Mouse (Mus musculus): ENCODE results near the gene Mydgf.

The Mydgf gene

DNA sequence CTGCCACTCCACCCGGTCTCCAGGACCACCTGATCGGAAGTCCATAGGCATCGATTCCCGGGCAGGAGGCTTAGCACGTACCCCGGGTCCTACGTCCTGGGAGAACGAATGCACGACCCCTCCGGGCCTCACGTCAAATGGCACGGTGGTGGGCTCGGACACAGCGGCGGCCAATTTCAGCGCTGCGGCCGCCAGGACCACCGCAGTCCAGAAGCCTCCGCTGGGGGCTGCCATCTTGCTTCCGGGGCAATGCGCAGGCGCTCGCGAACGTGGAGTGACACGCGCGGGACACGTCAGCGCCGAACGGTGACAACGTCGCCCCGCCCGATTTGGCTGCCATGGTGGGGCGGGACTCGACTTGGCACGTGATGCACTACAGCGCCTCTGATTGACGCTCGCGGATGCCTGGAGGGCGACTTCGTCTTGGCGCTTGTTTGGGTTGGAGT is at the start of gene Mydgf:
Gene Mydgf, minus strand, starts transcription at position 263 of the 446 bp plus-strand sequence.
- DNase-seq (ENCODE audit: low read depth, low spot score) = peak; percentile 88

DNA sequence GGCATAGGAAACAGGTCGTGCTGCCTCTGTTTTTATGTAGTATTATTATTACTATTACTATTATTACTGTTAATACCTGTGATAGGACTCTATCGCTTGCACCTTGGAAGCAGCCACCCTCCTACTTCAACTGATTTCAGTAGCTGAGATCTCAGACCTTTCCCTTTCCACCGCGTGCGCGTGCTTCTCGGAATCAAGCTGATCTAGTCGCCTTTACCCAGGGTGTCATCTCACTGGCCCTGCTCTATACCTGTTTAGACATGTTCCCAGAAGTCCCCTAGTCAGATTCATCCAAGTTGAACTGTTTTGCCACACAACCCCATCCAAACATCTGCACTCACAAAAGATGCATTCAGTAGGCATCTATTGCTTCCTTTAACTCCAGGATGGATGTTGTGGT is 49.7 kb upstream of the Mydgf start:
- no peak for DNase-seq (ENCODE audit: low read depth, low spot score)

DNA sequence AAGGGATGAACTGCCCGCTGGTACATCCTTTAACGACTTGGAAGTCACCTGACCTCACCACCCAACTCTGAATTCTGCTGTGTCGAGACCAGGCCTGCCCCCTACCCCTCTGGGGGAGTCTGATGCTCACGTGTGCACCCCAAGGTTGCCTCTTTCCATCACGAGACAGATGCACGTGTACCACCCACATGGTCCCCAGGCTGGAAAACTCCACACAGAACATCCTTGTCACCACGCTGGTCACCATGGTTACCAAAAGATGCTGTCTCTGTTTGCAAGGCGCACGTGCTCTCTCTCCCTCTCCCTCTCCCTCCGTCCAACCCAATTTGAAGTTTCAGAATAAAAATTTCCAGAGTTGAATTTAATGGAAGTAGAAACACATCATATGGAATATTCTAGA is 46.2 kb upstream of the Mydgf start:
- DNase-seq (ENCODE audit: low read depth, low spot score) = no peak

DNA sequence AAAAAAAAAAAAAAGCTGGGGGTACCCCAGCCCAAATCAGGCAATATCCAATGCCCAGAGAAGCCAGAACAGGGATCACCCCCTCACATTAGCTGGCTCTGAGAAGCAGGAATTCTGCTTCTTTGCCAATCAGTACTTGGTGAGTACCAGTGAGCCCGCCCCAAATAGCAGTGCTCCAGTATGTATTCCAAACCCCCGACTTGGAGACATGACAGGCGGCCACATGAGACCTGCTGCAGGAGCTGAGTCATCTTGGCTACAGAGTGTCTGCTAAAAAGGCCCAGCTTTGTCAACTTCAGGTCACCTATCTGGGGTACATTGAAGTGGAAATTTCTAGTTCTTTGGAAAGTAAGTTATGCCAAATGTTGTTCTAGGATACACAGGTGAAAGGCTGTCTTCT is 42.8 kb upstream of the Mydgf start:
- no peak for DNase-seq (ENCODE audit: low read depth, low spot score)

DNA sequence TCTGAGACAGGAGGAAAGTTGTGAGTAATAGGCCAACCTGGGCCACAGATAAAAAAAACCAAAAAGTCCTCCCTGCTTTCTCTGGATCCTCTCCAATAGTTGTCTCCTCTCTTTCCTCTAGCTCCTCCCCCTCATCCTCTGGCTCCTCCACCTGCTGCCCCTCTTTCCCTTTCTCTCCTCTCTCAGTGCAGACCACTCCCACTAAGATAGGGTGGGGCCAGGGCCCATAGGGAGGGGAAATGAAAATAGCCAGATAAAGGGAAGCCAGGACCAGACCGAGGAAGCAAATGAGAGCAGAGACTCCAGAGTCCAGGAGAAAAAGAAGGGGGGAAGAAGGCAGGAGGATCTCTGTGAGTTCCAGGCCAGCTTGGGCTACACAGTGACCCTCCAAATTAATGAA is 41.2 kb upstream of the Mydgf start:
- DNase-seq (ENCODE audit: low read depth, low spot score) = no peak

DNA sequence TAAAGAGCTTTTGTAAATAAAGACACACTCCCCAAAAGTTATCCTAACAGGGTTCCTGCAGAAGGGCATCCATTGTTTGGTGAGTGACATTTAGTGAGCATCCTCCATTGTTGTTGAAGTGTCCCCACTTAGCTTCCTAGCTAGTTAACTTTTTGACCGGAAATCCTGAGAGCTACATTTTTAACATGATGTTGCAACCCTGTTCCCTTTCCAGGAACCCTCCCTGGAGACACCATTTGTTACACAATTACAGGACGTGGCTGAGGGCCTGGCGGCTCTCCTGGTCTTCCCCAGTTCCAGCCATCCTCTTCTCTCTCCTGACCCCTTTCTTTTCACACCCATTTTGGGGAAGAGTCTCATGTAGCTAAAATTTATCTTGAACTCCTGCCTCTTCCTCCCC is 36.1 kb upstream of the Mydgf start:
- DNase-seq (ENCODE audit: low read depth, low spot score) = no peak

DNA sequence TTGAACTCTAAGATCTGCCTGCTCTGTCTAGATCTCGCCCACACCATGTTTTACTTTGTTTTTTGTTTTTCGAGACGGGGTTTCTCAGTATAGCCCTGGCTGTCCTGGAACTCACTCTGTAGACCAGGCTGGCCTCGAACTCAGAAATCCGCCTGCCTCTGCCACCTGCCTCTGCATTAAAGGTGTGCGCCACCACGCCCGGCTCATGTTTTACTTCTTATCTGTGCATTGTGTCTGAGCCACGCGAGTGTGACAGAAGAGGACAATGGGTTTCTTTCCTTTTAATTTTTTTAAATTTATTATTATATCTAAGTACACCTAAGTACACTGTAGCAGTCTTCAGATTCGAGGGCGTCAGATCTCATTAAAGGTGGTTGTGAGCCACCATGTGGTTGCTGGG is 35.5 kb upstream of the Mydgf start:
- DNase-seq (ENCODE audit: low read depth, low spot score) = no peak

DNA sequence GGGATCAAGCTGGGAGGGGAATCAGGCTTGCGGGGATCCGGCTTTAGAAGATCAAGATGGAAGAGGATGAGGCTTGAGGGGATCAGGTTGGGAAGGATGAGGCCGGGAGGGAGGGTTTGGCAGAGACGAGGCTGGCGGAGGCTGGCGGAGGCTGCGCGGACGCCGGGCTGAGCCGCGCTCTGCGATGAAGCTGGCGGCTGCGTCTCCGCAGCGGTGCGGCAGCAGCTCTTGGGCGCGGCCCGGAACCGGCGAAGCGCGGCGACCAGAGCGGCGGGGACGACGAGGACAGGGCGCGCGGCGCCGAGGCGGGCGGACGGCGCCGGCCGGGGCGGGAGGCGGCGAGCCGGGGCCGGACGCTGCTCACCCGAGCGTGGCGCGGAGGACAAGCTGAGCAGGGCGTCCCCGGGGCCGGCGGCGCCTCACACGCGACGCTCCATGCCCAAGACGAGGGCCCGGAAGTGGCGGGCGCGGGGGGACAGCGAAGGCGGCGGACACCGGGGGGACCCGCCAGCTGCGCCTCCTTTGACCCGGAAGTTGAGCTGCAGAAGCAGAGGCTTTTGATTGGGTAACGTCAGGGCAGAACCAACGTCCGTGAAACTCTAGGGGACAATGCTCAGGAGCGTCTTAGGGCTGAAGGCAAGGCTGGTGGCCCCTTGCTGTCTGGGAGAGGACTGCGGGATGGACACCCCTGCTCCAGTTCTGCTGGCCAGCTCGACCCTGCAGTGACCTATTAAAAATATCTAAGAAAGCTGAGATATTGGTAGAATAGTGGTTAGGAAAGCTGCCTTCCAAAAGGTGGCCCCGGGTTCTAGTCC is 34.9 kb upstream of the Mydgf start, which contains the start of gene Dpp9:
Gene Dpp9, minus strand, starts transcription at position 529 of the 815 bp plus-strand sequence.
- peak; percentile 88 for DNase-seq (ENCODE audit: low read depth, low spot score)

DNA sequence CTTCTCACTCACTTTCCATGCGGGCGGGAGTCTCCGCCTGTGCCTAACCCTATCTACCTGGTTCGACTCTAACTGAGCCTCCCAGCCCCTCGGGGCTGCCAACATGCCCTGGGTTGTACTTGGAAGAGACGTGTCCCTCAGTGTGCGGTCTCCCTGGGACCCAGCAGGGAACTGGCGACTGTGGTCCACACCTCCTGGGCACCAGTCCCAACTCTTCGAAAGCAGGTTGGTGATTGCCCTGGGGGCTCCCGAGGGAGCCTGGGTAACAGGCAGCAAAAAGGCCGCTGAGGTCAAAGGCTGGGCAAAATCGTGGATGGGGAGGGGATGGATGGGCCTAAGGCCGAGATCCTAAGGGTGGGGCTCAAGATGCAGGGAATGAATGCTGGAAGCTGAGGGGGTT is 34.0 kb upstream of the Mydgf start:
- DNase-seq (ENCODE audit: low read depth, low spot score) = no peak

DNA sequence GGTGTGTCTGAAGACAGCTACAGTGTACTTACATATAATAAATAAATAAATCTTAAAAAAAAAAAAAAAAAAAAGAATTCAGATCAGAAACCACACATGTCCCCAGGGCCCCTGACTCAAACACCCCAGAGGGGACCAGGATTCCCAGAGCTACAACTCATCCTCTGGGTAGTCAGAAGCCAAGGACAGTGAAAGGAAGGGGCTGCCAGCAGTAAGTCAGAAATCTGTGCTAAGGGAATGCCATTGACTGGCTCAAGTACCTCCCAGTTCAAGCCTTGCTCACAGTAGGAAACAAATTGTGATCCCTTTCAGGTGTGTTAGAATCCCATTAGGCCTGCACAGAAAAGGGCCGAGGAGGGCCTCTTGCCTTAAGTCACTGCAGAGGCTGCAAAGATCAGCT is 30.5 kb upstream of the Mydgf start:
- DNase-seq (ENCODE audit: low read depth, low spot score) = no peak

DNA sequence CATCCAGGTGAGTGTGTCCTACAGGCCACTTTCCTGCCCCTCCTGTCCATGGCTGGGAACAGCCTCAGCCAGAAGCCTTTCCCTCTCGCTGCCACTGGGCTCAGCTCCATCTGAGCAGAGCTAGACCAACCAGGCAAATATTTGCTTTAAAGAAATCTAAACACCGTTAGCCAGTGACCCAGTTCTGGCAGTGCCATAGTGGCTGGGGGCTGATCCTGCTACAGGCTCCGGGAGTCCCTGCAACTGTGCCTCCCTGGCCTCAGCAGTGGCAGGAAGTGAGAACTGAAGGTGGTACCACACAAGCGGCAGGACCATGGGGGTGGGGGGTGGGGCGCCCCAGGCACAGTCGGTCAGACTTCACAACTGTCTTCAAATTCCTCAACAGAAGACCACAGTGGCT is 29.0 kb upstream of the Mydgf start:
- no peak for DNase-seq (ENCODE audit: low read depth, low spot score)

DNA sequence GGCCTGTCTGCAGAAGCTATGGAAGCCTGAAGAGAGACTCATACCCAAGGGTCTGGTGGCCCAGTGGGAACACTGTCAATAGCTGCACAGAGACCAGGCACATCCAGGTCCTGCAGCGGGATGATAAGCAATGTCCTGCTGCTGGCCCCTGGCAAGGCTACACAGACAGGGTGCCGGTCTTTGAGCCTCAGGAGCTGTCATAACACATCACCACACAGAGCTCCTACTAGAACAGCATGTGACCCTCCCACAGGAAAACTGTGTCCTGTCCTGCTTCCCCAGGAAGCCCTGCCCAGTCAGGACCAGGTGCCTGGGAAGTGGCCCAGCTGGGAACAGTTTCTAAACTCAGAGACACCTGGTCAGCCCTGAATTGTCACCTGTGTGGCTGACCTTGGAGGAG is 27.4 kb upstream of the Mydgf start:
- no peak for DNase-seq (ENCODE audit: low read depth, low spot score)

DNA sequence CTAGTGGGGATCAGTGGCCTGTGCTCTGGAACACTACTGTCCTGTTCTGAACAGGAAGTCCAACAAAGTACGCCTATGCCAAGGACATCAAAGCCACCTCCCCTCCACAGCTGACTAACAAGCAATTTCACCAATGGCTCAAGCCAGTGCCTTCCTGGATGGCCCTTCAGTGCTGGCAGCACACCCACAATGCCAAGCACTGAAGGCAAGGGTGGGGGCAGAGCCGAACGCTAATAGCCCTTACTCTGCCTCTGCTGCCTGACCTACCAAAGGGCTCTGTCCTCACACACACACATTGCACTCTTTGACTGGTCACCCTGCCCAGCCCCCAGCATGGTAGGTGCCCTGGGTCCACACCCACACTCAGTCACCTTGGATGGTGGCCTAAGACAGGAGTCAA is 25.1 kb upstream of the Mydgf start:
- no peak for DNase-seq (ENCODE audit: low read depth, low spot score)

DNA sequence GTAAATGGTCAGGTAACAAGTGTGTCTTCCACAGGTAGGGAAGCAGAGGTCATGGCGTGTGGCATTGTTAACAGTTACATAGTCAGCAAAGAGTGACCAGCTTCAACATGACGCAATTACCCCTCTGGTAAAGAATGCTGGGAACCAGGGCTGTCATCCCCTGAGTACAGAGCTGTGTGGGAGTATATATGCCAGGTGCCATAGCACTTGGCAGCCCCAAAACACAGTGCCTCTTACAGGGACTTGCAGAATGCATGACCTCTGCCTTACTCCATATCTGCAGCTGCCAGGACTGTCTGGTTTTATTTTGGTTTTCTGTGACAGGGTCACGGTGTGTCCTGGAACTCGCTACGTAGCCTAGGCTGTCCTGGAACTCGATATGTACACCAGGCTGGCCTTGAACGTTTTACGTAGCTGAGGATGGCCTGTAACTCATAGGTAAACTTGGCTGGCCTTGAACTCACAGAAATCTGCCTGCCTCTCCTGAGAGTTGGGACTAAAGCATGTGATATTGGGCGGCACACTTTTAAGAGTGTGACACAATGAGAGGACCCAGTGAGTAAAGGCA is 24.3 kb upstream of the Mydgf start:
- no peak for DNase-seq (ENCODE audit: low read depth, low spot score)

DNA sequence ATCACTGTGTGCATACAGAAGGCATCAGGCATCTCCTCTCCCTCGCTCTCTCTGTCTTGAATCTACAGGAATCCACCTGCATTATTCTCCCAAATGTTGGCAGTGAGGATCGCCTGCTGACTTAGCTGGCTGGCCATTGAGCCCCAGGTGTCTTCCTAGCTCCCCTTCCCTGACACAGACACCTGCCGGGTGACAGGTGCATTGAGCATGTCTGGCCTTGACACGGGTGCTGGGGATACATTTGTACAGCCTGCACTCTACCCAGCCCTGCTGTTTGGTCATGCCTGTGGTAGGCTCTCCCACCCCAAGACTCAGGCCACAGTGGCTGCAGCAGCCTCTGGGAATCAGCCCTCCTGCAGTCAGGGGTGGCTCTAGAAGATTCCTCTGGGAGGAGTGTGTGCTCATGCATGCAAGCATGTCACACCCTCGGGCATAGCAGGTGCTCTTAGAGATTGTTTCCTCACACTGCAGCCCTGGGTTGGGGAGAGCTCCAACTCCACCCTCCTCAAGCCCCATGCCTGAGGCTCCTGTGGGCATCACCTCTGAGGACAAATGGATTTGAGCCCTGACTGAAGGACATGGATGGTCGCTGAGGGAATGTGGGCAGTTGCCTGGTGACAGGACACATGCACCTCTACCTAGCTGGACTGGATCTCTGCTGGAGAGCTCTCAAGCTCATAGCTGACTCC is 23.4 kb upstream of the Mydgf start:
- no peak for DNase-seq (ENCODE audit: low read depth, low spot score)

DNA sequence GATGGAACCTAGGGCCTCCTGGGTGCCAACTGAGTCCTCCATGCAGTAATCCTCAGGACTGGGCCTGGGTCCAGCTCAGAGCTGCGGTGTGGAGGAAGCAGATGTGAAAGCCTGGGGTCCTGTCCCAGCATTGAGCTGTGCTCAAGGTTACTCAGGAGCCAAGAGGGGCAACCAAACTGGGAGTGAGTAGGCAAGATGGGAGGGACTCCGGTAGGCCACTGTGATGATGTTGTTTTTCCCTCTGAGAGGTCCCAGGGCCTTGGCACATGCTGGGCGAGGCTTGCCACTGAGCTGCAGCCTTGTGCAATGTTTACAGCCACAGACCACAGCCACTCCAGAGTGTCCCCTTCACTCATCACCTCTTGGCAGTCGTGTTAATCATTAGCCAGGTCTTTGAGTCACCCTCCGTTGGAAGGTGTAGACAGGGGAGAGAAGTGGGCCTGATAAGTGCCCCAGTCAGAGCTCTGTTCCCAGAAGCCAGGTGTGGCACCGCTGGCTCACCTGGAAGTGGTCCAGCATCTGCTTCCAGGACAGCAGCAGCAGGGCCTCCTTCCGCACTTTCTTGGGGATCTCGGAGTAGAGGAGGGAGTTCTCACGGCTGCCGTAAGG is 22.7 kb upstream of the Mydgf start:
- no peak for DNase-seq (ENCODE audit: low read depth, low spot score)

DNA sequence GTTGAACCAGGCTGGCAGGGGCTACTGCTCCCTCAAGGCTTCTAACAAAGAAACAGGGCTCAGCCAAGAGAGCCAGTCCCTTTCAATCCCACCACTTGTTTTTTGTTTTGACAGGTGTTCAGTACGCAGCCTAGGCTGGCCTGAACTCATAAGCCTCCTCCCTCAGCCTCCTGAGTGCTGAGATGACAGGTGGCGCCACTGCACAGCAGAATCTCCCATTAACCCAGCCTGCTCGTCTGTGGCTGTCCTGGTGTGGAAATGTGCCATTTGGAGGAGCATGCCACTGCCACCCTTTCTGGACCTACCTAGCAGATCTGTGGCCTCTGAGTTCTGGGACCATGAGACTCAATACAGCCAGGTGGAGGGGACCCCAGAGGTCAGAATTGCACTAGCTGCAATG is 20.0 kb upstream of the Mydgf start:
- DNase-seq (ENCODE audit: low read depth, low spot score) = no peak

DNA sequence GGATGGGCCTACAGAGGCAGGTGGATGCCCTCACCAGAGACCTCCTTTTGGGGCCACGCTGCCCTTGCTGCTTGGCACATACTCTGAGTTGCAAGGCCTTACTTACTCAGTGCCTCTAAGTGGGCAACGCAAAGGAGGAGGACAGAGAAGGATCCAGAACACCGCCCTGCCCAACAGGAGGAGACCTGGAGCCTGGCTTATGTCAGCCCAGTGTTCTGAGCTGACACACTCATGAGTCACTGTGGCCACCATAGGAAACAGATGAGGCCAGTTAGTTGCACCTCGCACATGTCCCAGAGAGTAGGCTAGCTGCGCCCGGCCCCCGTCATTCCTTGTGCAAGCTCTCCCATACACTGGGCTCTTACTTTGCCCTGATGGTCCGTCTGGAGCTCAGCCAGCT is 18.8 kb upstream of the Mydgf start:
- DNase-seq (ENCODE audit: low read depth, low spot score) = no peak

DNA sequence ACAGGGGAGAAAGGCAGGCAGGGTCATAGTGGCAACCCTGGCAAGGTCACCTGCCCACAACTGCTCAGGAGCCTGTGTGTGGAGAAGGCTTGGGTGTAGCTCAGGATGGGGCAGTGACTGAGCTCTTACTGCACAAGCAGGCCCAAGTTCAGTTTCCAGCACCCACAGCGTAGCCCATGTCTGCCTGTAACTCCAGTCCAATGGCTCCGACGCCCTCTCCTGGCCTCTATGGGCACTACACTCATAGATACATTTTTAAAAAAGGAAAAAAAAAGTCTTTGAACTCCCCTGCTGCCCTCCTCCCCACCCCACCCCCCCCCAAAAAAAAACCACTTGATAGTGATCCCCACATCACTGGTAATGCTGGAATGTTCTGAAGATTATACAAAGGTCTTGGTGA is 17.9 kb upstream of the Mydgf start:
- DNase-seq (ENCODE audit: low read depth, low spot score) = no peak

DNA sequence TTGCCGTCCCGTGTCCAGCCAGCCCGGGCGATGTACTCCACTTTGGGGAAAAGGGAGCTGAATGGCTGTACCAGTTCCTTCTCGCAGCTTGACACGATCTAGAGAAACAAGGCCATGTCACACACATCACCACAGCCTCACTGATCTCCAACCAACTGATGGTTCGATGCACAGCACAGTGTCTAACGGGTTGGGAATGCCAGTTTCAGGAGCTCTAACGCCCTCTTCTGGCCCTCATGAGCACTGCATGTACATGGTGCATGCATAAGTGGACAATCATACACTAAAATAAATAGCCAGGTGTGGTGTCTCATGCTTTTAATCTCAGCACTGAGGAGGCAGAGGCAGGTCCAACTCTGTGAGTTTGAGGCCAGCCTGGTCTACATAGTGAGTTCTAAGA is 16.9 kb upstream of the Mydgf start:
- DNase-seq (ENCODE audit: low read depth, low spot score) = no peak

DNA sequence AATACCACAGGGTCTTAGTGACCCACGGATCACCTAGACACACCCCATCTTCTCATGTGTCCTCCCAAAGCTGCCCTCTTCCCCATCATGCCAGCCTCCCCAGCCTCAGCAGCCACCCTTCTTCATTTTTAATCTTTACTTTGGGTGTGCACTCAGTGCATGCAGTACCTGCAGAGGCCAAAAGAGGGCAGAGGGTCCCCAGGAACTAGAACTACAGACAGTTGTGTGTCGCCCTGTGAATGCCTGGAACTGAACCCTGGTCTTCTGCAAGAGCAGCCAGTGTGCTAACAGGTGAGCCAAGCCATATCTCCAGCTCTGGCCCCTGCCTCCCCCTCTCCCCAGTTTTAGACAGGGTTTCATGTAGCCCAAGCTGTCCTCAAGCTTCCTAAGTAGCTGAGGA is 13.1 kb upstream of the Mydgf start:
- DNase-seq (ENCODE audit: low read depth, low spot score) = no peak

DNA sequence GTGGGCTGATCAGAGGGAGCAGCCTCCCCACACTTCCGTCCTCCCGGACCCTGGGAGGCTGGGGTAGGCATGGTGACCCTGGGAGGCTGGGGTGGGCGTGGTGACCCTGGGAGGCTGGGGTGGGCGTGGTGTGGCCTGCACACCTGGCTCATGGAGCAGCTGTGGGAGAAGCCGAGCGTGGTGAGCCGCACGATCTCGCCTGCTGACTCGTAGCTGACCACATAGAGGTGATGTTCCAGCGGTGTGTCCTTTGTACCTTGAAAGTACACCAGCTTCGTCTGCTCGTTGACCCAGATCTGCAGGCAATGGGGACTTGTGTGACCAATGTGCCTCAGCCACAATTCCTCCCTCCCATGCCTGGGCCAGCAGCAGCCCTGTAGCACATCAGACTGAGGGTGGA is 11.0 kb upstream of the Mydgf start:
- no peak for DNase-seq (ENCODE audit: low read depth, low spot score)
